In the genomic region with DNA sequence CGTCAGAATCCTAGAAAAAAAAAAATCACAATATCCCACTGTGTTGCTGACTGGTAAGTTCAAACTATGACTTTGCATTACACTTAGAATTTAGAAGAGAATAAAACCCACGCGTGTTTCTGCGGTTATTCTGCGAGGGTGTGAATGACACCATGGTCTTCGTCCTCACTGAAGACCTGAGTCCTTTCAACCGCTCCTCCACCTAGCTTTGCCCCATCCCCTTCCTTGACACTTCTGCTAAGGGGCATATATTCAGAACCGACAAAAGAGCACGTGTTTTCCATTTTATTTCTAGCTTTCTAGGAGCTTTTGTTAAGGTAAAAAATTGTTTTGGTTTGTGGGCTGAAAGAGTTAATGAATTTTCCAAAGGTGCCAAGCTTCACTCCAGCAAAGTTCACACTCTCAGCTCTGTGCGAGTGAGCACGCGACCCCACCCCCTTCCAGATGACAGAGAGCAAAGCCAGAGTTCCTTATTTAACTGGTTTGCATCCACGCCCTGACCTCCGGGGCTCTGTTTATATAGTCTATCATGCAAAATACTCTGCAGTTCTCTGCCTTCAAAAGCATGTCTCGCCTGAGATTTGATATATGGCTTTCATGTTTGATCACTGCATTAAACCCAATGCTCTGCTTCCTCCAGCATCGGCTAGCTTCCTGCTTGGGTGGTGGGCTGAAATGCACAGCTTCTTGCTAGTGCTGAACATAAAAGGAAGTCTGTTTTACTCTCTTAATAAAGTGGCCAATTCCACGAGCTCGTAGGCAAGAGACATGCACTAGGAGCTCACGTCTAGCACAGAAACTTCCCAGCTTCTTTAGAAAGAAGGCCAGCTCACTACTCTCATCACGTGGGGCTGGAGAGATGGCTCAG, we compare ENCODE assay signal across 10 mouse cellular contexts.
DNase-seq lines count a peak whose midpoint lies in the region; ATAC-seq and TF ChIP-seq lines count a peak whose summit lies in the region.
"Had no signal": no experiment of that assay in that cellular context is flagged by ENCODE, and none has a peak within 500 bp of the region (broad histone marks: within the 10 kb centered on the region; RNA-seq: fewer than 3 reads in every experiment).

No protein-coding gene starts in this region.

- H3K4me1 ChIP-seq in heart, embryonic 10.5 days = peaks cover 18% of the 10 kb centered on the region; the same call in 1 of the 2 replicates
- H3K4me1 ChIP-seq in heart, adult 2 months (ENCODE audit: control insufficient read depth, insufficient read depth, low read length) = no peaks in the 10 kb centered on the region
- H3K4me1 ChIP-seq in lung, postnatal 0 days (ENCODE audit: insufficient read depth, low read depth, low read length) = no peaks in the 10 kb centered on the region
- H3K4me1 ChIP-seq in intestine, embryonic 15.5 days (replicated peaks) = peaks cover 7% of the 10 kb centered on the region; the same call in 1 of the 2 replicates
- peaks cover 10% of the 10 kb centered on the region for H3K4me1 ChIP-seq in stomach, embryonic 16.5 days (ENCODE audit: control insufficient read depth, insufficient read depth, low read length)

- WGBS in heart, embryonic 10.5 days = 39% methylated on average over 20 of the region's 20 CpGs
- 56% methylated on average over 20 of the region's 20 CpGs for WGBS in heart, adult 2 months
- WGBS in lung, postnatal 0 days = 17% methylated on average over 20 of the region's 20 CpGs
- WGBS in intestine, embryonic 15.5 days = 16% methylated on average over 20 of the region's 20 CpGs
- 13% methylated on average over 20 of the region's 20 CpGs for WGBS in stomach, embryonic 16.5 days

- peak overlapping the region; percentile 32 for H3K27ac ChIP-seq in heart, embryonic 10.5 days
- no peak overlapping the region for H3K27ac ChIP-seq in heart, adult 2 months
- no peak overlapping the region for H3K27ac ChIP-seq in lung, postnatal 0 days (ENCODE audit: low read length)
- H3K27ac ChIP-seq in intestine, embryonic 15.5 days = peak overlapping the region; percentile 55
- H3K27ac ChIP-seq in stomach, embryonic 16.5 days (ENCODE audit: low read length) = peak overlapping the region; percentile 49

- TF ChIP-seq EP300 in heart, adult 2 months (IDR thresholded peaks at IDR 0.05; ENCODE audit: insufficient read depth, low read depth, low read length) = no peak
- TF ChIP-seq EP300 in lung, postnatal 0 days (IDR thresholded peaks at IDR 0.05) = no peak

- H3K79me2 ChIP-seq in heart, adult 2 months (replicated peaks; ENCODE audit: control insufficient read depth, insufficient read depth, low read length) = no peaks in the 10 kb centered on the region

- no peak for TF ChIP-seq POLR2A in heart, adult 2 months (IDR thresholded peaks at IDR 0.05; ENCODE audit: insufficient read depth, low read depth, low read length)

- 0 out of 2 replicates have a peak, but pooled peaks cover 10% of the 10 kb centered on the region for H3K36me3 ChIP-seq in heart, embryonic 10.5 days
- H3K36me3 ChIP-seq in heart, adult 2 months (ENCODE audit: control insufficient read depth, insufficient read depth, low read length) = no peaks in the 10 kb centered on the region
- H3K36me3 ChIP-seq in lung, postnatal 0 days (ENCODE audit: insufficient read depth, low read length) = no peaks in the 10 kb centered on the region
- no peaks in the 10 kb centered on the region for H3K36me3 ChIP-seq in intestine, embryonic 15.5 days
- no peaks in the 10 kb centered on the region for H3K36me3 ChIP-seq in stomach, embryonic 16.5 days (ENCODE audit: control insufficient read depth, insufficient read depth, low read length)

- ATAC-seq in lung, postnatal 0 days = peak; percentile 38; the same call in 1 of the 2 replicates
- peak; percentile 89 for ATAC-seq in intestine, embryonic 15.5 days
- peak; percentile 94 for ATAC-seq in stomach, embryonic 16.5 days (ENCODE audit: insufficient read depth, low FRiP score)

- 0 out of 2 replicates have a peak overlapping the region, but pooled peaks have one; percentile 27 for H3K4me3 ChIP-seq in heart, embryonic 10.5 days
- H3K4me3 ChIP-seq in heart, adult 2 months = no peak overlapping the region
- H3K4me3 ChIP-seq in lung, postnatal 0 days (ENCODE audit: low read depth, low read length) = no peak overlapping the region
- no peak overlapping the region for H3K4me3 ChIP-seq in intestine, embryonic 15.5 days (replicated peaks)
- no peak overlapping the region for H3K4me3 ChIP-seq in stomach, embryonic 16.5 days (replicated peaks; ENCODE audit: low read length)

- TF ChIP-seq CTCF in heart, adult 2 months (IDR thresholded peaks at IDR 0.05) = no peak
- no peak for TF ChIP-seq CTCF in lung, postnatal 0 days (IDR thresholded peaks at IDR 0.05)

- no peak overlapping the region for H3K9ac ChIP-seq in heart, adult 2 months (ENCODE audit: low read depth, low read length)
- no peak overlapping the region for H3K9ac ChIP-seq in lung, postnatal 0 days (replicated peaks; ENCODE audit: low read depth)
- no peak overlapping the region for H3K9ac ChIP-seq in intestine, embryonic 15.5 days
- H3K9ac ChIP-seq in stomach, embryonic 16.5 days (ENCODE audit: low read length) = no peak overlapping the region

- H3K27me3 ChIP-seq in heart, embryonic 10.5 days (ENCODE audit: insufficient read depth, poor library complexity, severe bottlenecking) = no peaks in the 10 kb centered on the region
- no peaks in the 10 kb centered on the region for H3K27me3 ChIP-seq in heart, adult 2 months (ENCODE audit: control insufficient read depth, insufficient read depth, low read length)
- H3K27me3 ChIP-seq in lung, postnatal 0 days (replicated peaks; ENCODE audit: insufficient read depth, low read length) = no peaks in the 10 kb centered on the region
- H3K27me3 ChIP-seq in intestine, embryonic 15.5 days (replicated peaks) = no peaks in the 10 kb centered on the region
- H3K27me3 ChIP-seq in stomach, embryonic 16.5 days (ENCODE audit: control insufficient read depth, insufficient read depth, low read length) = no peaks in the 10 kb centered on the region

- no peaks in the 10 kb centered on the region for H3K9me3 ChIP-seq in heart, embryonic 10.5 days
- H3K9me3 ChIP-seq in lung, postnatal 0 days (ENCODE audit: low read length) = no peaks in the 10 kb centered on the region
- no peaks in the 10 kb centered on the region for H3K9me3 ChIP-seq in intestine, embryonic 15.5 days
- H3K9me3 ChIP-seq in stomach, embryonic 16.5 days (replicated peaks; ENCODE audit: control insufficient read depth, low read length) = no peaks in the 10 kb centered on the region

- intact Hi-C loops in heart, adult 2 months (cut with DNase I) = no loop called here

- H3K4me2 ChIP-seq in lung, postnatal 0 days (replicated peaks; ENCODE audit: low read depth, low read length) = peak overlapping the region; percentile 20; the same call in 1 of the 2 replicates
- peak overlapping the region; percentile 43 for H3K4me2 ChIP-seq in intestine, embryonic 15.5 days (replicated peaks)
- H3K4me2 ChIP-seq in stomach, embryonic 16.5 days (ENCODE audit: low read depth, low read length) = peak overlapping the region; percentile 36

- peak; percentile 78 for DNase-seq in heart, embryonic 10.5 days (ENCODE audit: low spot score)
- no peak for DNase-seq in heart, adult 2 months
- DNase-seq in lung, postnatal 0 days (ENCODE audit: low spot score) = peak; percentile 35
- no peak for DNase-seq in lung, postnatal 4 days
- DNase-seq in adrenal gland, adult (ENCODE audit: inconsistent age in 2 of 2, low spot score in 1 of 2) = no peak
- no peak for DNase-seq in cerebellum, adult 11 months
- DNase-seq: midbrain, embryonic 14.5 days; thymus, postnatal 4 days had no signal

Comparison
In these comparisons a context has a peak if more than half of its experiments do, and no peak if none do; other contexts are left out.
1. DNase-seq: peak in heart, embryonic 10.5 days (single experiment) and lung, postnatal 0 days (single experiment); none in heart, adult 2 months (0 of 2), lung, postnatal 4 days (0 of 2), adrenal gland, adult (0 of 2) and cerebellum, adult 11 months (single experiment).
2. H3K27ac ChIP-seq: peak in heart, embryonic 10.5 days (single experiment), intestine, embryonic 15.5 days (single experiment) and stomach, embryonic 16.5 days (single experiment); none in heart, adult 2 months (single experiment) and lung, postnatal 0 days (single experiment).
3. ATAC-seq: peak in every context shown above with its lines; median percentile 94 in stomach, embryonic 16.5 days; 89 in intestine, embryonic 15.5 days; 38 in lung, postnatal 0 days.
4. Peak in every context shown above with its lines, with median percentiles within 50 percentile points of each other: H3K4me2 ChIP-seq.